Mouse (Mus musculus): Measurements from ENCODE around the gene Opcml.

GRCm38 (mm10) chr9:28306364-28307121 is 516.0 kb downstream of the Opcml start:
- no peak for TF ChIP-seq CTCF (IDR thresholded peaks at IDR 0.05; ENCODE audit: low read depth)
- TF ChIP-seq EP300 (IDR thresholded peaks at IDR 0.05; ENCODE audit: low read depth) = no peak
